Mouse (Mus musculus) lung, postnatal 0 days (tissue): ENCODE data around the gene Tmem150a. TPM values are rescaled to one million over a fixed set of nuclear protein-coding genes. Genes with fewer than 3 reads are reported as not detected.

Source experiments
- ATAC-seq: fragments of 200-750 bp; cut with Nextera tagmentation; 2 replicates; pipeline ENCODE4 v1.8.0; 2017; ENCODE audit warnings: moderate library complexity
- DNase-seq: peaks from one replicate; pipeline ENCODE4 v3.0.0-alpha.2; 2016; ENCODE audit warnings: low spot score
- H3K27ac ChIP-seq: fragments of 300-500 bp; sonication (generic); 2 replicates; pipeline ENCODE4 v1.5.1; 2014; ENCODE audit warnings: antibody characterized with exemption, mild to moderate bottlenecking, low read length, mixed read lengths
- H3K27me3 ChIP-seq: fragments of 300-500 bp; sonication (generic); replicated peaks from 2 replicates; pipeline ENCODE4 v1.6.1; 2014; ENCODE audit warnings: low read length, mixed read lengths; ENCODE audit not compliant: insufficient read depth
- H3K36me3 ChIP-seq: fragments of 300-500 bp; sonication (generic); 2 replicates; pipeline ENCODE4 v1.6.1; 2014; ENCODE audit warnings: low read length, mixed read lengths; ENCODE audit not compliant: insufficient read depth
- H3K4me1 ChIP-seq: fragments of 300-500 bp; sonication (generic); 2 replicates; pipeline ENCODE4 v1.6.1; 2014; ENCODE audit warnings: antibody characterized with exemption, low read depth, low read length, mixed read lengths; ENCODE audit not compliant: insufficient read depth
- H3K4me2 ChIP-seq: fragments of 300-500 bp; sonication (generic); replicated peaks from 2 replicates; pipeline ENCODE4 v1.6.1; 2014; ENCODE audit warnings: low read depth, mild to moderate bottlenecking, low read length, moderate library complexity, mixed read lengths
- H3K4me3 ChIP-seq: fragments of 300-500 bp; sonication (generic); 2 replicates; pipeline ENCODE4 v1.5.1; 2014; ENCODE audit warnings: low read depth, low read length
- H3K9ac ChIP-seq: fragments of 300-500 bp; sonication (generic); replicated peaks from 2 replicates; pipeline ENCODE4 v1.6.1; 2014; ENCODE audit warnings: low read depth, mild to moderate bottlenecking
- H3K9me3 ChIP-seq: fragments of 300-500 bp; sonication (generic); 2 replicates; pipeline ENCODE4 v1.6.1; 2016; ENCODE audit warnings: low read length, mixed read lengths
- CTCF ChIP-seq: IDR thresholded peaks from 2 replicates; pipeline ENCODE4 v1.5.1; 2016; ENCODE audit warnings: antibody characterized with exemption, mild to moderate bottlenecking
- EP300 ChIP-seq: IDR thresholded peaks from 2 replicates; pipeline ENCODE4 v1.6.1; 2016; ENCODE audit warnings: antibody characterized with exemption, mild to moderate bottlenecking, control low read depth
- WGBS: fragments of 180-500 bp; shearing (Covaris S2); extraction: QIAGEN DNeasy Blood & Tissue Kit; methylation state at CpG from one replicate; pipeline ENCODE4 v1.1.7; 2014; 5-methylcytosine and 5-hydroxymethylcytosine counted together
- polyA plus RNA-seq: library from polyadenylated mRNA; unstranded; fragments of >200 nt; fragmentation: Nextera tagmentation; extraction: Ambion mirVana; gene quantifications from 2 replicates; pipeline ENCODE4 v1.2.1, GENCODE M21; 2015

Gene Tmem150a
- polyA plus RNA-seq, 1 experiment from 2014 or later, result 17.6 TPM

DNA sequence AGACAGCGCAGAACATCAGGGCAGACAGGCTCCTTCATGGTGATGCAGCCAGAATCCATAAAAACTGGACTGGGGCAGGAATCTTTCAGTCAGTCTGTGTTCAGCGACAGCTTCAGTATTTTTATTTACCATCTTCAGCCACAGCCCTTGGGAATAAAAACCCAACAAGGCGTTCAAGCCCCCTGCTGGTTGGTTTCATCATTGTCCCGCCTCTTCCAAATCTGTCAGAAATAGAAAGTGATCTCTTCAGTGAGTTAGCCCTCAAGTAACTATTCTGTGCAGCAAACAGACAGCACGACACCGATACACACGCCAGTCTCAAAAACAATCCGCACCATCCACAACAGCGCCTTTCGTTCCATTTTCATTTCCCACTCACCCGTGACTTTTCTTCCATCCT is 36.2 kb upstream of the Tmem150a start:
- Histone ChIP-seq H3K27ac (no peak overlapping the region), H3K4me1 (no peaks in the 10 kb centered on the region), H3K27me3 (no peaks in the 10 kb centered on the region), H3K9me3 (no peaks in the 10 kb centered on the region), H3K4me2 (no peak overlapping the region), H3K36me3 (peaks cover 44% of the 10 kb centered on the region), H3K4me3 (no peak overlapping the region), H3K9ac (no peak overlapping the region)
- TF ChIP-seq EP300, result no peak; the same call in 1 of the 2 replicates
- TF ChIP-seq CTCF, result peak; percentile 75
- DNase-seq (peak; percentile 76), ATAC-seq (no peak)
- 73% methylated on average over 11 of the region's 11 CpGs for whole genome bisulfite sequencing

DNA sequence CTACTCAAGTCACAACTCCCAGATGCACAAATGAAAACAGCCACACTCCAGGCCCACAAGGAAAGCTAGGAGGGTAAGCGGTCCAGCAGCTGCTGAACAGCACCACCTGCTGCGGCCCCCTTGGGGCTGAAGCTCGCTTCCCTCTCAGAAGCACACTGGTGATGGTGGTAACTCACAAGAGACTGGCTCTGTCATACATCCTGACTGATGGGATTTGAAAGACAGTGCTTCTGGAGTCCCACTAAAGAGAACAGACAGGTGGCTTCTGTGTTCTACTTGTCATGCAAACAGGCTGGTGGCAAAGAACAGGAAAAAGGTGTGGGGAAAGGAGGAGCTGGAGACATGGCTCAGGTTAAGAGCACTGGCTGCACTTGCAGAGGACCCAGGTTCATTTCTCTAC is 32.3 kb upstream of the Tmem150a start:
- no peak for ATAC-seq
- Histone ChIP-seq H3K9me3 (no peaks in the 10 kb centered on the region), H3K27me3 (no peaks in the 10 kb centered on the region), H3K36me3 (peaks cover 55% of the 10 kb centered on the region), H3K4me3 (no peak overlapping the region), H3K4me2 (no peak overlapping the region), H3K9ac (no peak overlapping the region), H3K27ac (no peak overlapping the region), H3K4me1 (no peaks in the 10 kb centered on the region)
- WGBS, result 92% methylated on average over 3 of the region's 3 CpGs
- no peak for DNase-seq
- no peak for TF ChIP-seq EP300
- TF ChIP-seq CTCF, result no peak

DNA sequence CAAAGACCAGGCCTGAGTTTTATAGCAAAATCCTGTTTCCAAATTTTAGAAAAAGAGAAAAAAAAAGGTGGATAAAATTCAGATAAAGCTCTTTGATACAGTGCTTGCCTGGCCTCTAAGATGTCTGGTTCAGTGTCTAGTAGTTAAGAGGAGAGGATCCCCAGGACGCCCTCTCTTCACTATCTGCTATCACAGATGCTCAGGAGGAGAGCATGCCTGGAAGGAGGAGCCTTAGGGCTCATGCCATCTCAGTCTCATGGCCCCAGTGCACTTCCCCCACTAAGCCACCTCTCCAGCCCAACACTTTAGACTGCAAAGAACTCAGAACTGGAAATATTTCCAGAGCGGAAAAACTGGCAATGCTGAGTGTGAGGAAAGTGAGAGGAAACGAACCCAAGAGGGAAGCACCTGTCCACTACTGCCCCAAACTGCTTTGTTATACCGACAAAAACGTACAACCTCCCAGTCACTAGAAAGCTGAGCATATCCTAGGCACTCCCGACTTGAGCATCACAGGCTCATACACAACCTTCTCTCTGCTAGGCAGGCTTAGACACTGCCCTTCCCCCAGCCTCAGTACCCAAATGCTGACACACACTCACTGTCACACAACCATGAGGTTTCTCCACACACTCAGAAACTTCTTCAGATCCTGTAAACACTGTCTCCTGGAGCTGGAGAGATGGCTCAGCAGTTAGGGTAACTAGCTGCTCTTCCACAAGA is 31.3 kb upstream of the Tmem150a start:
- 82% methylated on average over 6 of the region's 6 CpGs for WGBS
- no peaks in the 10 kb centered on the region for H3K9me3 ChIP-seq
- H3K4me3 ChIP-seq, result no peak overlapping the region
- peaks cover 54% of the 10 kb centered on the region for H3K36me3 ChIP-seq
- H3K9ac ChIP-seq, result no peak overlapping the region
- H3K4me2 ChIP-seq, result no peak overlapping the region
- TF ChIP-seq EP300, result no peak
- no peak for TF ChIP-seq CTCF
- H3K4me1 ChIP-seq, result no peaks in the 10 kb centered on the region
- DNase-seq, result no peak
- no peak overlapping the region for H3K27ac ChIP-seq
- no peak for ATAC-seq
- H3K27me3 ChIP-seq, result no peaks in the 10 kb centered on the region

DNA sequence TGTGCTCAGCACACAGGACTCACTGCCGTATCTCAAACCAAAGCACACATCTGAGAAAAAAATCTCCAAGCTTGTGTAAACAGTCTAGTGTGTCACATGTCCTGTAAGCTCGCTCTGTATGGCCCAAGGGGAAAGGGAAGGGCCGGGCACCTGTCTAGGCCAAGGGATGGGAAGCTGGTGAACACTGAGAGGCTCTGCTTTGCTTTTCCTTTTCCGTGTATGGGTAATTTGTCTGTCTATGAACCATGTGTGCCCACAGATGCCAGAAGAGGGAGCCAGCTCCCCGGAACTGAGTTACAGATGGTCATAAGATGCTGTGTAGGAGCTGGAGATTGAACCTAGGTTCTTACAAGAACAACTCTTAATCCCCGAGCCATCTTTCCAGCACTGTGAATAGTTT is 29.0 kb upstream of the Tmem150a start:
- no peaks in the 10 kb centered on the region for H3K27me3 ChIP-seq
- no peaks in the 10 kb centered on the region for H3K4me1 ChIP-seq
- H3K4me3 ChIP-seq, result no peak overlapping the region
- peaks cover 42% of the 10 kb centered on the region for H3K36me3 ChIP-seq
- DNase-seq (peak; percentile 68), ATAC-seq (peak; percentile 71)
- no peak overlapping the region for H3K27ac ChIP-seq
- no peak overlapping the region for H3K9ac ChIP-seq
- 54% methylated on average over 6 of the region's 6 CpGs for WGBS
- H3K4me2 ChIP-seq, result no peak overlapping the region
- H3K9me3 ChIP-seq, result no peaks in the 10 kb centered on the region
- TF ChIP-seq EP300, result no peak
- peak; percentile 72 for TF ChIP-seq CTCF

DNA sequence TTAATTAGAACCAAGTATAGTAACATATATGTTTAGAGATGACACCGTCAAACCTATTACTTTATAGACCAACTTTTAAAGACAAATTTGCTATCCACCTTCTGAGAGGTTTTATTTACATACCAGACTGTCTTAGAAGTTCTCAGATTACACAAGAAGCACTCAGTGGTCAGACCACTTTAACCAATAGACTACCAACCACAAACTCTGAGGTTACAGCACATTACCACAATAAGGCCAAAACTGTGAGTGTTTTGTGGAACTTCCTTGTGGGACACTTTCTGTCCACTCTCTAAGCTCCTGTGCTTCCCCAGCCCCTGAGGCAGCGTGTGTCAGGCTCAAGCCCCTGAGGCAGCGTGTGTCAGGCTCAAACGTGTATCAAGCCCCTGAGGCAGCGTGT is 26.2 kb upstream of the Tmem150a start:
- 84% methylated on average over 5 of the region's 5 CpGs for WGBS
- no peak for ATAC-seq
- Histone ChIP-seq H3K36me3 (peaks cover 33% of the 10 kb centered on the region), H3K9ac (no peak overlapping the region), H3K4me2 (no peak overlapping the region), H3K9me3 (no peaks in the 10 kb centered on the region), H3K27ac (no peak overlapping the region), H3K4me1 (no peaks in the 10 kb centered on the region), H3K4me3 (no peak overlapping the region), H3K27me3 (no peaks in the 10 kb centered on the region)
- DNase-seq, result no peak
- TF ChIP-seq CTCF (no peak), EP300 (no peak)

DNA sequence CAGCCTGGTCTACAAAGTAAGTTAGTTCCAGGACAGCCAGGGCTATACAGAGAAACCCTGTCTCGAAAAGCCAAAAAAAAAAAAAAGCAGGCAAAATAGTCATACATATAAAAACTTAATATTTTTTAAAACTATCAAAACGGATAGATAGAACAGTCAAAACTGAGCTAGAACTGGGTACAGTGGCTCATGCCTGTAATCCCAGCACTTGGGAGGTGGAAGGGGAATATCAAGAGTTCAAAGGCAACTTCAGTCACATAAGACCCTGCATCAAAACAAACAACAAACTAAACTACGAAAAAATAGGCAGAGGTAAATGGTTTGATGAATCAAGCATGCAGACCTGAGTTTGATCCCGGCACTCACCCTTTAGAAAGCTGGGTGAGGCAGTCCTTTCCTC is 25.1 kb upstream of the Tmem150a start:
- no peak for DNase-seq
- no peak for TF ChIP-seq EP300
- TF ChIP-seq CTCF, result no peak
- H3K27ac ChIP-seq, result no peak overlapping the region
- ATAC-seq, result no peak
- H3K4me2 ChIP-seq, result no peak overlapping the region
- no peaks in the 10 kb centered on the region for H3K27me3 ChIP-seq
- H3K4me3 ChIP-seq, result no peak overlapping the region
- no peaks in the 10 kb centered on the region for H3K9me3 ChIP-seq
- WGBS, result 91% methylated on average over 4 of the region's 4 CpGs
- peaks cover 32% of the 10 kb centered on the region for H3K36me3 ChIP-seq
- no peaks in the 10 kb centered on the region for H3K4me1 ChIP-seq
- H3K9ac ChIP-seq, result no peak overlapping the region

DNA sequence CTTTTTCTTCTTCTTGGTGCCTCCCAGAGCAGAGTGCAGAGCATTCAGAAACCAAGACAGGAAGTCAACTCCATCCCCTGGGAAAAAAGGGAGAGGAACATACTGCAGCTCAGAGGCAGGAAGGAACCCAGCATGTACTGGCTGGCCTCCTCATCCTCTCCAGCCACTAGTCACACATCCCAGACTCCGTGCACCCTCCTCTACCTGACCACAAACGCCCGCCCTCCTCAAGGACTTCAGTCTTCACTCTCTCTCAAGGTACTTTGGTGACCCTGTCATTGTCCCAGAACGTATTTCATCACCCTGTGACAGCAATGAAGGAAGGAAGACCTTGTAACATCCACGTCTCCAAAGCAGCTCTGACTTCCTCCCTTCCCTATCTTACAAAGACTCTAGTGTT is 22.1 kb upstream of the Tmem150a start:
- ATAC-seq, result no peak

More for the DNA sequence above, 22.1 kb upstream of the Tmem150a start:
- Histone ChIP-seq H3K9ac (no peak overlapping the region), H3K27ac (no peak overlapping the region), H3K4me2 (no peak overlapping the region), H3K36me3 (peaks cover 39% of the 10 kb centered on the region), H3K4me3 (no peak overlapping the region), H3K9me3 (no peaks in the 10 kb centered on the region), H3K4me1 (no peaks in the 10 kb centered on the region), H3K27me3 (no peaks in the 10 kb centered on the region)
- WGBS, result 66% methylated on average over 5 of the region's 5 CpGs
- TF ChIP-seq CTCF (no peak), EP300 (no peak)
- DNase-seq, result no peak
